Mouse (Mus musculus): ENCODE data around the gene Unc45b. TPM values are rescaled to one million over a fixed set of nuclear protein-coding genes. Genes with fewer than 3 reads are reported as not detected.
"Not testable (repeated sequence)": the region's sequence is repeated elsewhere in the genome, so short reads cannot be mapped to it uniquely, and the experiment has no call there.

Unc45b gene
- total RNA-seq, 2 experiments from 2014 or later = 2.9 to 4.3 TPM

DNA sequence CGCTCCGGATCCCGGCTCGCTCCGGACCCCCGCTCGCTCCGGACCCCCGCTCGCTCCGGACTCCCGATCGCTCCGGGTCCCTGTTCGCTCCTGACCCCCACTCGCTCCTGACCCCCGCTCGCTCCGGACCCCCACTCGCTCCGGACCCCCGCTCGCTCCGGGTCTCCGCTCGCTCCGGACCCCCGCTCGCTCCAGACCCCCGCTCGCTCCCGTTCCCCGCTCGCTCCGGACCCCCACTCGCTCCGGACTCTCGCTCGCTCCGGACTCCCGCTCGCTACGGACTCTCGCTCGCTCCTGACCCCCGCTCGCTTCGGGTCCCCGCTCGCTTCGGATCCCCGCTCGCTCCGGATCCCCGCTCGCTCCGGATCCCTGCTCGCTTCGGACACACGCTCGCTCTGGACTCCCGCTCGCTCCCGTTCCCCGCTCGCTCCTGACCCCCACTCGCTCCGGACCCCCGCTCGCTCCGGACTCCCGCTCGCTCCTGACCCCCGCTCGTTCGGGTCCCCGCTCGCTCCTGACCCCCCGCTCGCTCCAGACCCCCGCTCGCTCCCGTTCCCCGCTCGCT lies 20.1 kb downstream of the Unc45b start:
- DNase-seq (ENCODE audit: low spot score in 2 of 2); intact Hi-C loops (cut with DNase I): not testable (repeated sequence)

DNA sequence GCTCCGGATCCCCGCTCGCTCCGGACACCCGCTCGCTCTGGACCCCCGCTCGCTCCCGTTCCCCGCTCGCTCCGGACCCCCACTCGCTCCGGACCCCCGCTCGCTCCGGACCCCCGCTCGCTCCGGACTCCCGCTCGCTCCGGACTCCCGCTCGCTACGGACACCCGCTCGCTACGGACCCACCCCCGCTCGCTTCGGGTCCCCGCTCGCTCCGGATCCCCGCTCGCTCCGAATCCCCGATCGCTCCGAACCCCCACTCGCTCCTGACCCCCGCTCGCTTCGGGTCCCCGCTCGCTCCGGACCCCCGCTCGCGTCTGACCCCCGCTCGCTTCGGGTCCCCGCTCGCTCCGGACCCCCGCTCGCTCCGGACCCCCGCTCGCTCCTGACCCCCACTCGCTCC lies 20.8 kb downstream of the Unc45b start:
- DNase-seq (ENCODE audit: low spot score in 2 of 2); intact Hi-C loops (cut with DNase I): not testable (repeated sequence)

DNA sequence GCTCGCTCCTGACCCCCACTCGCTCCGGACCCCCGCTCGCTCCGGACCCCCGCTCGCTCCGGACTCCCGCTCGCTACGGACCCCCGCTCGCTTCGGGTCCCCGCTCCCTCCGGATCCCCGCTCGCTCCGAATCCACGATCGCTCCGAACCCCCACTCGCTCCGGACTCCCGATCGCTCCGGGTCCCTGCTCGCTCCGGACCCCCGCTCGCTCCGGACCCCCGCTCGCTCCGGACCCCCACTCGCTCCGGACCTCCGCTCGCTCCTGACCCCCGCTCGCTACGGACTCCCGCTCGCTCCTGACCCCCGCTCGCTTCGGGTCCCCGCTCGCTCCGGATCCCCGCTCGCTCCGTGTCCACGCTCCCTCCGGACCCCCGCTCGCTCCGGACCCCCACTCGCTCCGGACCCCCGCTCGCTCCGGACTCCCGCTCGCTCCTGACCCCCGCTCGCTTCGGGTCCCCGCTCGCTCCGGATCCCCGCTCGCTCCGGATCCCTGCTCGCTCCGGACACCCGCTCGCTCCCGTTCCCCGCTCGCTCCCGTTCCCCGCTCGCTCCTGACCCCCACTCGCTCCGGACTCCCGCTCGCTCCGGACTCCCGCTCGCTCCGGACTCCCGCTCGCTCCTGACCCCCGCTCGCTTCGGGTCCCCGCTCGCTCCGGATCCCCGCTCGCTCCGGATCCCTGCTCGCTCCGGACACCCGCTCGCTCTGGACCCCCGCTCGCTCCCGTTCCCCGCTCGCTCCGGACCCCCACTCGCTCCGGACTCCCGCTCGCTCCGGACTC lies 21.5 kb downstream of the Unc45b start:
- intact Hi-C loops (cut with DNase I); DNase-seq (ENCODE audit: low spot score in 2 of 2): not testable (repeated sequence)

DNA sequence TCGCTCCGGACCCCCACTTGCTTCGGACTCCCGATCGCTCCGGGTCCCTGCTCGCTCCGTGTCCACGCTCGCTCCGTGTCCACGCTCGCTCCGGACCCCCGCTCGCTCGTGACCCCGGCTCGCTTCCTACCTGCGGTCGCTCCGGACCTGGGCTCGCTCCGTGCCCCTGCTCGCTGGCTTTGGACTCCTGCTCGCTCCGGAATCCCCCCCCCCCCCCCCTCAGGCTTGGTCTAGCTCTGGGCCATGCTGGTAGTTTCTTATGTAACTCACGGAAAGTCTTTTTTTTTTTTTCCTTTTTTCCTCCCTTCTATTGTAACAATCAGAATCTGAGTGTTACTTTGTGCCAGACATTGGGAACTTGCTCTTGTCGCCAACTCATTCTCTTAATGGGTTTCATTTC lies 22.8 kb downstream of the Unc45b start:
- intact Hi-C loops (cut with DNase I) = no loop called here
- no peak for DNase-seq (ENCODE audit: low spot score in 2 of 2)

DNA sequence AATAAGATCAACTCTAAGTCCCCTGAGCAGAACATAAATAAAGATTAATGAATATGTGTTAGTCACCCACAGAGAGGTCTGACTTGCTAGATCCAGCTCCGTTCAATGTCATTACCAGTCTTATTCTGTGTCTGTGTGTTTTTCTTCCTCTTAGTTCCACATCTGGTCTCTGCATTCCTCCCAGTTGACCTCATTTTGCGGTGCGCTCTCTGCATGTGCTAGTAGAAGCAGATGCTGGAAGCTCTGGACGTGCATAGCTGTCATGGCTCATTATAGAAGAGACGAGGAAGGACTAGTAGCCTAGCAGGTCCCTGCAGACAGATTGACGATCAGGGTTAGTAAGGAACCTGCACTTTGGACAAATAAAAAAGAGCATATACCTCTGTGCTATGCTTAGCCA lies 33.0 kb downstream of the Unc45b start:
- intact Hi-C loops (cut with DNase I) = no loop called here
- DNase-seq (ENCODE audit: low spot score in 2 of 2) = no peak

DNA sequence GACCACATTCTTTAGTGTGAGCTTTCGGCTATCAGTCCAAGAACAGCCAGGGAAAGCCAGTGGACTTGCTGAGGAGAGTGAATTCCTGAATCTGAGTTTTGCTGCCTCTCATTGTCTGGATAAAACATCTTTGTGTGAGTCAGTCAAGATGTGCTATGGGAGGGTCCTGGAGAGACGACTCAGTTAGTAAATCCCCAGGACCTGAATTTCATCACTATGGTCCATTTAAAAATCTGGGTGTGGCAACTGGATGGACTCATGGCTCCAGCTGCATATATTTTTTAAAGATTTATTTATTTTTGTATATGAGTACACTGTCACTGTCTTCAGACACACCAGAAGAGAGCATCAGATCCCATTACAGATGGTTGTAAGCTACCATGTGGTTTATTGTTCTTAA lies 35.3 kb downstream of the Unc45b start:
- no peak for DNase-seq (ENCODE audit: low spot score in 2 of 2)
- intact Hi-C loops (cut with DNase I) = no loop called here

DNA sequence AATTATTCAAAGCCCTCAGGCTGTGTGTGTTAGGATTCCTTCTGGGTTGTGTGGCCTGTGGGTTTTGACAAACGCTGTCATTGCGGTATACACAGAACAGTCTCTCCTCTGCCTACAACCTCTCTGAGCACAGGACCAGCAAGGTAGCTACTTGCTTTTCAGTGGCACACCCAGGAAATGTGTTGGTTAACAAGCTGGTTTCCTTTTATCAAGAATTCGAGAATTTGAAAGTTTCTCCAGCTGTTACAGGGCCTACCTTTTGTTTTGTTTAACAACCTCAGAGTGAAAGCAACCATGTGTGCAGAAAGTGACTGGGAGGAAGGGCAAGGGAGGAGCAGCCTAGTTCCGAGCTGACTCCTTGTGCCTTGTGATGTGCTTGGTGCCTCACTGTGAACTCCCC lies 37.1 kb downstream of the Unc45b start:
- DNase-seq (ENCODE audit: low spot score in 2 of 2) = no peak
- intact Hi-C loops (cut with DNase I) = no loop called here

DNA sequence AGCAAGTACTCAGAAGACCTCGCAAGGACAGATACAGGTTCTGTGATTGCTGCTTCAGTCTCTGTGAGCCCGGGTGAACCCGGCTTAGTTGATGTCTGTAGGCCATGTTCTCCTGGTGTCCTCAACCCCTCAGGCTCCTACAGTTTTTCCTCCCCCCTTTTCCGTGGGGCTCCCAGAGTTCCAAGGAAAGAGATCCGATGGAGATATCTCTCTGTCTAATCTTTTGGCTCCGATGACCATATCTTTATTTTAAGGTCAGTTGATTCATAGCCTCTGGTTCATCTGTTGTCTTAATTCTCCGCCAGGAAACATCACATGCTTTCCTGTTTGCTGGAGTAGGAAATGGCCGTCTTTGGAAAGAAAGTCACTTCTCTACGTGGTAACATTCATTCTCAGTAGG lies 38.7 kb downstream of the Unc45b start:
- no peak for DNase-seq (ENCODE audit: low spot score in 2 of 2)
- intact Hi-C loops (cut with DNase I) = no loop called here

DNA sequence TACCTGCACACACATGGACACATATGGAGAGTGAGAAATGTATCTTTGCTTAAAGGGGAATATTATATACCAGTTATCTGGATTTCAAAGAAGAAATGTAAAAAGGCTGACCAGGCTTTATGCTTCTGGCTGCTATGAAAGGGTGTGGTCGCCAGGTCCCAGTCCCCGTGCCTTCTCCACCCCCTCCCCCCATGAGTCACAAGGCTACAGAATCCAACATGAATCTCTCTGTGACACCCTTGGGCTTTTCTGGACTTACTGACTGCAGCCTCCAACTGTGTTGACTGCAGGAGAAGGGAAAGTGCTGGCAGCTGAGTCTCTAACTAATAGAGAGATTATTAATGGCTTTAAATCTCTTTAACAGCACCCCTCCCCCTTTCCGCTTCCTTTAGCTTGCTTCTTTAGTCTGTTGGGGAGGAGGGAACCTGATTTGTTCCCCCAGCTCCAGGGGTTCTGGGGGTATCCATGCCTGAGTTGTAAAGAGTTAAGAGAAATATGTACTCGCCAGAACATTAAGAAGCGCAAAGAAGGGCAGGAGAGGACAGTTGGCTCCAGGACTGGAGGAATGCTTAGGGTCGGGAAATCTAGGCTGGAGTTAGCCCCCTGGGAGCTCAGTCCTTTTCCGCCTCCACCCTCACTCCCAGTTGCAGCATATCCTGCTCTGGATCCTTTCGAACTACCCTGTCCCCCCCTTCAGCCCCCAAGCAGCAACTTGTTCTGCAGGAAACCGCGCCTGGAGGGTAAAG lies 40.6 kb downstream of the Unc45b start, which contains the start of gene Slfn5:
TSS of gene Slfn5 (plus strand) at position 614 of the 746 bp plus-strand sequence.
- intact Hi-C loops (cut with DNase I) = no loop called here

DNA sequence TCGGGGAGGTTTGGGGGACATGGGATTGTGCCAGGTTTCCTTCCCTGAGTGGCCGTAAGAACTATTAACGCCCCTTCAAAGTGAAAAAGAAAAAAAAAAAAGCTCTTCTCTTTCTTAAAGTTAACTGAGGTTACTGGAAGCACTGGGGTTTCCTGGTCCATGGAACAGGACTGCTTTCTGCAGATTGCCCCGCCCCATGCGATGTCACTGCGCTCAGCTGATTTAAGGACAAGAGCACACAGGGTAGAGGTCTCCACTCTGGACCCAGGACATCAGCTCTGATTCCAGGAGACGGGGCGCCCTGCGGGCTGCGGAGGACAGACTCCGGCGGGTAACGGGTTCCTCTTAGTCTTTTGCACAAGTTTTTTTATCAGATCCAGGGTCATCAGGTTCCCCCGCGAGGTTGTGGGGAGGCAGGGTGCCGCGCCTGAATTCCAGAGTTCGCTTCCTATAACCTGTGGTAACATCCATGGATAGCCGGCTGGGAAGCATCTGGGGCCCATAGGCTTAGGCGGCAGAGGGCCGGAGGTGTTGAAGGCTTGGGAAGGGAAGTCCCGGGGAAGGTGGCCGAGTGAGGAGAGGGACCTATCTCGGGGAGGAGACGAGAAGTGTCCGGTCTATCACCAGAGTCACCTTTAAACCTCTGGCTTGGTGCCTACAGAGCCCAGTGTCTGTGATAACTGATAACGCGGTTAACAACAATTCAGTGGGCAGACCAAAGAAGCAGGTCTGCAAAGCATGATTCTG lies 41.7 kb downstream of the Unc45b start:
- intact Hi-C loops (cut with DNase I) = no loop called here

More for the DNA sequence above, 40.6 kb downstream of the Unc45b start, which contains the start of gene Slfn5:
- DNase-seq (ENCODE audit: low spot score in 2 of 2) = no peak

DNA sequence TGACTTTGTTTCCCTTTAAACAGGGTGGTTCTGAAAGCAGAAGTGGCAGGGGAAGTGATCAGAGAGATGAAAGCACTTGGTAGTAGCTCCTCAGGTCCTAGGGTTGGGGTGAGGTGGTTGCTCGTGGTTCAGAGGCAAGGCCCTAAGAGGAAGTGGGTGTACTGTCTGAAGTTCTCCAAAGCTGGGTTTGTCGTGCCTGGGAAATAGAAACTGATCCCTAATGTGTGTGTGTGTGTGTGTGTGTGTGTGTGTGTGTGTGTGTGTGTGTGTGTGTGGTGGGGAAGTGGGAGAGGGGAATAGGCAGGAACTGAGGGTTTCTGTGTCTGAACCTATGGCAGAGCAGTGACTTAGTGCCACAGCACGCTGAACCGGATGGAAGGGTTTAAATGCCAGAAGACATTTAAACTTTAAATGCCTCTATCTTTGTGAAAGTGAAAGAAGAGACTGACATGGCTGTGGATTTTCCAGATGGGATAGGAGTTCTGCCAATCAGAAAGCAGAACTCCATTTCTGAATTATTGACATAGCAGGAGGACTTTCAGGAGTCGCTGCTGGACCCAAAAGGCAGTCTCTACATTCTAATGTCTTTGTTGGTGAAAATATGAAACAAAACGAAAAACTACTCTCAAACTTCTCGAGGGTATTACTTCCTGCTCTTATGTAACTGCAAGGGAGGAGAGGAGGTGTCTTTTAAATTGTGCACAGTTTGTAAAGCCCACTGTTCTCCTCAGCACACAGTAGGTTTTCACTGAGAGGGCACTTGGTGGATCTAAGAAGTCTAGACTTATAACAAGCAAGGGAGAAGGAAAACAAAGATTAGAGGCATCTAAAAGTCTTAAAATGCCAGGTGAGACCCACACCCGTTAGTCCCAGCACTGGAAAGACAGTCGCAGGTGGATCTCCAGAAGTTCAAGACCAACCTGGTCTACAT lies 42.5 kb downstream of the Unc45b start:
- intact Hi-C loops (cut with DNase I) = no loop called here
- no peak for DNase-seq (ENCODE audit: low spot score in 2 of 2)

More for the DNA sequence above, 41.7 kb downstream of the Unc45b start:
- no peak for DNase-seq (ENCODE audit: low spot score in 2 of 2)

DNA sequence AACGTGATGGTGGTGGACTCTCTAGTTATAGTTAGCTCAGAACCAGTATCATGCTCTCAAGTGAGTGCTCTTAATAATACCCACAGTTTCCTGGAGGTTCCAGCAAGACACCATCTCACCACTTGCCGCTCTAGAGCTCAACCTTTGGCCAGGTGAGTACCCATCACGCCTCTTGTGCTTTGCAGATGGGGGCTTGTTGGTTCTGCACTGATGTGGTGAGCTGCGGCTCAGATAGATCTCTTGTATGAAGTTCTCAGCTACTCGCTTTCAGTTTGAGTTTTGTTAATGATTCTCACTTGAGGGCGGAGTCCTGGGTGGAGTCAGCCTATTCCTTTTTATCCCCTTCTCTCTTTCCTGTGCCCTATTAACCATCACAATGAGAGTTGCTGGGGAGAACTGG lies 44.3 kb downstream of the Unc45b start:
- intact Hi-C loops (cut with DNase I) = no loop called here
- no peak for DNase-seq (ENCODE audit: low spot score in 2 of 2)

DNA sequence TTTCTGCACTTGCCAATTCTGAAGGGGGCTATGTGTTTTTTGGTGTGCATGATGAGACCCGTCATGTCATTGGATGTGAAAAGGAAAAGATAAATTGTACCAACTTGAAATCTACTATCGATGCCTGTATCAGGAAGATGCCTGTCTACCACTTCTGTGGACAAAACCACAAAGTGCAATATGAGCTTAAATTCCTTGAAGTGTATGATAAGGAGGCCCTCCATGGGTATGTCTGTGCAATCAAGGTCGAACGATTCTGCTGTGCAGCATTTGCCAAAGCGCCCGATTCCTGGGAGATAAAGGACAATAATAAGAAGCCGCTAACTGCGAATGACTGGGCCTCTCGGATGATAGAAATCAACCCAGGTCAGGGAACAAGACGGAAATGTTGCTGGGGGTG lies 46.6 kb downstream of the Unc45b start:
- no peak for DNase-seq (ENCODE audit: low spot score in 2 of 2)
- intact Hi-C loops (cut with DNase I) = no loop called here

DNA sequence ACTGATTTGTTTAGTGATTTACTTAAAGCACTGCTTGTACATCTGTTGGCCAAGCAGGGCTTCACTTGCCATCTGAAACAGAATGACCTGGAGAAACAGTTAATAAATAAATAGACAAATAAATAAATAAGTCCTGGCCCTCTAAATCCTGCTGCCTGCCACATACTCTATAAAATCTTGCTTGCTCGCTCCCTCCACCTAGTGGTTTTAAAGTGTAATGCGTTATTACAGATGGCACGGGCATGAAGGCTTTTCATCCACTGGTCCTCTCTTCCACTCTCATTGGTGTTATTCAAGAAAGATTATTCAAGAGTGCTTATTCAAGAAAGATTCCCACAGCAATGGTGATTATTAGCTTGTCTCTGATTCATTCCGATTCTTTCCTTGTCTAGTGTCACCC lies 49.3 kb downstream of the Unc45b start:
- peak; percentile 25 to 33 for DNase-seq (ENCODE audit: low spot score in 2 of 2)
- intact Hi-C loops (cut with DNase I) = no loop called here

DNA sequence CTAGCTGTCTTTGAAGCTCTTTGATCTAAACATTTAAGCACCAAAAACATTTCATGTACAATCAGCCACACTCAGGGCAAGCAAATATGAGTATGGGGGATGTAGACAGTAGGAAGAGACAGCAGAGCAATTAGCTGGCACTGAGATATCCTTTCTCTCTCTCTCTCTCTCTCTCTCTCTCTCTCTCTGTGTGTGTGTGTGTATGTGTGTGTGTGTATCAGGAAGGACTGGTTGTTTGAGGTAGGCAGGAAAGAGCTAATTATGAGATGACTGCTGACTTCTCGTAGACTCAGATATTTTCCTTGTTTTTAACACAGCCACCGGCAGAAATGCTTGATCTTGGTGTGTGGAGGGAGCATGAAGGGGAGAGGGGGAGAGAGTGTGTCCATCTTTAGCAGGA lies 51.4 kb downstream of the Unc45b start:
- no peak for DNase-seq (ENCODE audit: low spot score in 2 of 2)
- intact Hi-C loops (cut with DNase I) = no loop called here

DNA sequence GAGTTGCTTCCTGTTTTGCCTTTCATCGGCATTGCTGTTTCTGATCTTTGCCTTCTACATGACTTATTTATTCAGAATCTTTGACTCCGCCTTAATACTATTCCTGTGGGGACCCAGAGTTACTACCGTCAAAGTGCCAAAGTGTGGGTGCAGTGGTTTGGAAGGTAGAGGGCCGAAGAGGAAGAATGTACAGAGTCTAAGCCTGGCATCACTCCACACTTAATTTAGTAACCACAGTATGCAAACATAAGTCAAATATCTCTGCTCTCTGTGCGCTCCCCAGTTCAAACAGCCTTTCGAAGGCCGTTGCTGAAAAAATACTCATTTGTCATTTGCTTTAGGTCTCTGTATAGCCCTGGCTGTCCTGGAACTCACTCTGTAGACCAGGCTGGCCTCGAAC lies 51.9 kb downstream of the Unc45b start:
- DNase-seq (ENCODE audit: low spot score in 2 of 2) = no peak
- intact Hi-C loops (cut with DNase I) = no loop called here

DNA sequence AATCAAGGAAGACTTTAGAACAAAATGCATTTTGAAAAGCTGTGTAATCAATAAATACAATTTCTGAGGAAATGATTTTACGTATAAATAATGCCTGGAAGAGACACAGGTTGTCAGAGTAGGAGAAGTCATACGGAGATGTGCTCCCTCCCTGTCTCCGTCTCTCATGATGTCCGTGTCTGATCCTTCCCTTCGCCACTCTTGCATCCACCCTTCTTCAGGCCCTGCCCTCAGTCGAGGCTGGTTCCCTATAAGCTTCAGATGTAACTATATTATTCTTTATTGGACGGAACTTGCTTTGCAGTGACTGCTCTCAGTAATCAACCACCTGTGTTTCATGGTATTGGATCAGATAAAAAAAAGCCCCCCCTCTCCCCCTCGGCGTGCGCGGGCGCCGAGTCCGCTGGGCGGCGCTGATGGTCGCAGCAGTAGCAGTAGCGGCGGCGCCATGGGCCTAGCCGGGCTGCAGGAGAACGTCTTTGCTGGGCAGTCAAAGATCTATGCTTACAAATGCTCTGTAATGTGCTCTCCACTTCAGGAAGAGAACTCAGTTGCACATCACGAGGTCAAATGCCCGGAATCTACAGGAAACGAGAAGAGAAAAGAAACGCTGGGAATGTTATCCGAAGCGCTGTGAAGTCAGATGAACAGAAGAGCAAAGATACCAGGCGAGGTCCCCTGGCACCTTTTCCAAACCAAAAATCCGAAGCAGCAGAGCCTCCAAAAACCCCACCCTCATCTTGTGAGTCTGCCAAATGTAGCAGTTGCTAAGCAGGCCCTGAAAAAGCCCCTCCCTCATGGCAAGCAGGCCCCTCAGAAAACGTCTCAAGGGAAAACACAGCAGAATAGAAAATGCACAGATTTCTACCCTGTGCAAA lies 60.6 kb downstream of the Unc45b start:
- intact Hi-C loops (cut with DNase I) = no loop called here
- peak; percentile 14 to 30 for DNase-seq (ENCODE audit: low spot score in 2 of 2)

DNA sequence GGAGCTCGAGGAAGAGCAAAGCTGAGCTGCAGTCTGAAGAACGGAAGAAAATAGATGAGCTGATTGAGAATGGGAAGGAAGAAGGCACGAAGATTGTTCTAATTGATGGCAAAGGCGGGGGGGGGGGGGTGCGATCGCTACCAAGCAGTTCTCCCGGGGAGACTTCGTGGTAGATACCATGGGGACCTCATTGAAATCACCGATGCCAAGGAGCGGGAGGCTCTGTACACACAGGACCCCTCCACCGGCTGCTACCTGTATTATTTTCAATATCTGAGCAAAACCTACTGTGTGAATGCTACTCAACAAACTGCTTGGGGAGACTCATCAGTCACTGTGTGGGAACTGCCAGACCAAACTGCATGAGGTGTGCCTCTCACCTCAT lies 61.2 kb downstream of the Unc45b start:
- DNase-seq (ENCODE audit: low spot score in 2 of 2) = no peak
- intact Hi-C loops (cut with DNase I) = no loop called here

Data from left cerebral cortex, postnatal 14 days (tissue).